Mouse (Mus musculus) granulocyte monocyte progenitor cell, adult 5-6 weeks (primary cell): Measurements from ENCODE around the gene Gtdc1. TPM values are rescaled to one million over a fixed set of nuclear protein-coding genes. Genes with fewer than 3 reads are reported as not detected.

ENCODE experiments used
- ATAC-seq: replicated peaks from 2 replicates; pipeline ENCODE4 v1.8.0; 2016; ENCODE audit warnings: mild to moderate bottlenecking, moderate TSS enrichment, inconsistent platforms; ENCODE audit not compliant: poor library complexity, severe bottlenecking
- total RNA-seq, 2 experiments: library from RNA; stranded (forward) in 1 of 2; stranded (reverse) in 1 of 2; fragments of 200-712, 200-1000 nt in 1 of 2; fragments of >200 nt in 1 of 2; fragmentation: Nextera tagmentation in 1 of 2; gene quantifications; 2 replicates each; pipeline ENCODE4 v1.2.3; 2014 to 2017

Gene Gtdc1
- total RNA-seq, 2 experiments from 2014 or later, result 19.7 to 22.9 TPM

- ATAC-seq, result peak; percentile 33
Measured at GRCm38 (mm10) chr2:44926167-44926682, 1.2 kb downstream of the Gtdc1 start.

GRCm38 (mm10) chr2:44924618-44925017 lies 2.8 kb downstream of the Gtdc1 start:
- ATAC-seq, result no peak

GRCm38 (mm10) chr2:44923056-44923883 lies 4.2 kb downstream of the Gtdc1 start:
- ATAC-seq, result no peak

GRCm38 (mm10) chr2:44922500-44922899 lies 5.0 kb downstream of the Gtdc1 start:
- ATAC-seq, result no peak

GRCm38 (mm10) chr2:44920471-44920870 lies 7.0 kb downstream of the Gtdc1 start:
- peak; percentile 96 for ATAC-seq

- no peak for ATAC-seq
Measured at GRCm38 (mm10) chr2:44919326-44919725, 8.1 kb downstream of the Gtdc1 start.

GRCm38 (mm10) chr2:44918737-44919136 lies 8.7 kb downstream of the Gtdc1 start:
- no peak for ATAC-seq

- no peak for ATAC-seq
Measured at GRCm38 (mm10) chr2:44916286-44916685, 11.2 kb downstream of the Gtdc1 start.

GRCm38 (mm10) chr2:44897801-44898200 lies 29.7 kb downstream of the Gtdc1 start:
- ATAC-seq, result no peak

- ATAC-seq, result no peak
Measured at GRCm38 (mm10) chr2:44873718-44874117, 53.7 kb downstream of the Gtdc1 start.

GRCm38 (mm10) chr2:44864726-44865125 lies 62.7 kb downstream of the Gtdc1 start:
- no peak for ATAC-seq

GRCm38 (mm10) chr2:44854475-44854874 lies 73.0 kb downstream of the Gtdc1 start:
- no peak for ATAC-seq

- ATAC-seq, result no peak
Measured at GRCm38 (mm10) chr2:44849666-44850065, 77.8 kb downstream of the Gtdc1 start.

- ATAC-seq, result no peak
Measured at GRCm38 (mm10) chr2:44848156-44848555, 79.3 kb downstream of the Gtdc1 start.

GRCm38 (mm10) chr2:44845424-44845823 lies 82.0 kb downstream of the Gtdc1 start:
- ATAC-seq, result no peak

GRCm38 (mm10) chr2:44829753-44830152 lies 97.7 kb downstream of the Gtdc1 start:
- ATAC-seq, result no peak

- ATAC-seq, result peak; percentile 89
Measured at GRCm38 (mm10) chr2:44829346-44829745, 98.1 kb downstream of the Gtdc1 start.

GRCm38 (mm10) chr2:44826609-44827008 lies 100.8 kb downstream of the Gtdc1 start:
- ATAC-seq, result peak; percentile 50; the same call in 1 of the 2 replicates

- peak; percentile 74 for ATAC-seq
Measured at GRCm38 (mm10) chr2:44817787-44818186, 109.7 kb downstream of the Gtdc1 start.

GRCm38 (mm10) chr2:44813729-44814128 lies 113.7 kb downstream of the Gtdc1 start:
- no peak for ATAC-seq

GRCm38 (mm10) chr2:44804497-44804896 lies 123.0 kb downstream of the Gtdc1 start:
- ATAC-seq, result no peak

- ATAC-seq, result no peak
Measured at GRCm38 (mm10) chr2:44801361-44801760, 126.1 kb downstream of the Gtdc1 start.
